Mouse (Mus musculus) cortical plate, adult 2 months (tissue): ENCODE measurements around the gene Banf2. TPM values are rescaled to one million over a fixed set of nuclear protein-coding genes. Genes with fewer than 3 reads are reported as not detected.

Source experiments
- H3K27ac ChIP-seq: fragments of 200-500 bp; 2 replicates; pipeline ENCODE4 v1.5.1; 2012; ENCODE audit warnings: low read length, control low read depth, inconsistent platforms; ENCODE audit not compliant: insufficient read depth
- H3K4me1 ChIP-seq: fragments of 200-500 bp; 2 replicates; pipeline ENCODE4 v1.6.1; 2011; ENCODE audit warnings: low read length; ENCODE audit not compliant: control insufficient read depth, insufficient read depth
- H3K4me3 ChIP-seq: fragments of 200-500 bp; 2 replicates; pipeline ENCODE4 v1.5.1; 2011; ENCODE audit warnings: mild to moderate bottlenecking, low read length, control low read depth; ENCODE audit not compliant: insufficient read depth
- CTCF ChIP-seq: fragments of 200-500 bp; IDR thresholded peaks from 2 replicates; pipeline ENCODE4 v1.5.1; 2011; ENCODE audit warnings: mild to moderate bottlenecking, control low read depth, low read length; ENCODE audit not compliant: insufficient read depth; ENCODE audit errors: extremely low read depth
- POLR2A ChIP-seq: fragments of 200-500 bp; IDR thresholded peaks from 2 replicates; pipeline ENCODE4 v1.6.1; 2011; ENCODE audit warnings: mild to moderate bottlenecking, low read length, control low read depth; ENCODE audit not compliant: insufficient read depth; ENCODE audit errors: extremely low read depth
- polyA plus RNA-seq: library from polyadenylated mRNA; depleted of rRNA; stranded (reverse); fragments of >200 nt; gene quantifications from 2 replicates; pipeline ENCODE4 v1.2.3, GENCODE M21; 2012

The Banf2 gene
- polyA plus RNA-seq, 1 experiment, result not detected

GRCm38 (mm10) chr2:144052410-144053065 is 19.7 kb downstream of the Banf2 start:
- no peaks in the 10 kb centered on the region for H3K4me1 ChIP-seq
- no peak overlapping the region for H3K27ac ChIP-seq
- TF ChIP-seq CTCF, result no peak
- no peak for TF ChIP-seq POLR2A
- no peak overlapping the region for H3K4me3 ChIP-seq

- no peaks in the 10 kb centered on the region for H3K4me1 ChIP-seq
- H3K27ac ChIP-seq, result no peak overlapping the region
- TF ChIP-seq POLR2A, result no peak
- TF ChIP-seq CTCF, result no peak
- no peak overlapping the region for H3K4me3 ChIP-seq
Observed at GRCm38 (mm10) chr2:144057735-144058134, 24.9 kb downstream of the Banf2 start.

- H3K4me3 ChIP-seq, result no peak overlapping the region
- no peak for TF ChIP-seq POLR2A
- no peak for TF ChIP-seq CTCF
- no peak overlapping the region for H3K27ac ChIP-seq
- no peaks in the 10 kb centered on the region for H3K4me1 ChIP-seq
Observed at GRCm38 (mm10) chr2:144061701-144062100, 28.8 kb downstream of the Banf2 start.

- no peak overlapping the region for H3K4me3 ChIP-seq
- TF ChIP-seq CTCF (no peak), POLR2A (no peak)
- no peaks in the 10 kb centered on the region for H3K4me1 ChIP-seq
- no peak overlapping the region for H3K27ac ChIP-seq
Observed at GRCm38 (mm10) chr2:144065499-144065898, 32.6 kb downstream of the Banf2 start.

GRCm38 (mm10) chr2:144069663-144070062 is 36.8 kb downstream of the Banf2 start:
- Histone ChIP-seq H3K27ac (no peak overlapping the region), H3K4me1 (no peaks in the 10 kb centered on the region), H3K4me3 (no peak overlapping the region)
- no peak for TF ChIP-seq CTCF
- TF ChIP-seq POLR2A, result no peak

GRCm38 (mm10) chr2:144070479-144070878 is 37.6 kb downstream of the Banf2 start:
- H3K27ac ChIP-seq, result no peak overlapping the region
- no peaks in the 10 kb centered on the region for H3K4me1 ChIP-seq
- H3K4me3 ChIP-seq, result no peak overlapping the region
- TF ChIP-seq CTCF (no peak), POLR2A (no peak)

GRCm38 (mm10) chr2:144072642-144073041 is 39.8 kb downstream of the Banf2 start:
- Histone ChIP-seq H3K4me3 (no peak overlapping the region), H3K27ac (no peak overlapping the region), H3K4me1 (no peaks in the 10 kb centered on the region)
- TF ChIP-seq CTCF (no peak), POLR2A (no peak)

GRCm38 (mm10) chr2:144074059-144074458 is 41.2 kb downstream of the Banf2 start:
- TF ChIP-seq CTCF, result no peak
- no peak for TF ChIP-seq POLR2A
- Histone ChIP-seq H3K27ac (no peak overlapping the region), H3K4me3 (no peak overlapping the region), H3K4me1 (no peaks in the 10 kb centered on the region)

GRCm38 (mm10) chr2:144076625-144077024 is 43.8 kb downstream of the Banf2 start:
- Histone ChIP-seq H3K4me1 (no peaks in the 10 kb centered on the region), H3K27ac (no peak overlapping the region), H3K4me3 (no peak overlapping the region)
- TF ChIP-seq POLR2A, result no peak
- no peak for TF ChIP-seq CTCF

GRCm38 (mm10) chr2:144078897-144079296 is 46.0 kb downstream of the Banf2 start:
- Histone ChIP-seq H3K4me3 (no peak overlapping the region), H3K4me1 (no peaks in the 10 kb centered on the region), H3K27ac (no peak overlapping the region)
- TF ChIP-seq POLR2A (no peak), CTCF (no peak)

GRCm38 (mm10) chr2:144086183-144086847 is 53.5 kb downstream of the Banf2 start:
- Histone ChIP-seq H3K4me3 (no peak overlapping the region), H3K27ac (no peak overlapping the region), H3K4me1 (no peaks in the 10 kb centered on the region)
- TF ChIP-seq POLR2A (no peak), CTCF (no peak)
